Mouse (Mus musculus) limb, embryonic 13.5 days (tissue): Measurements from ENCODE around the gene Fcer2a. TPM values are rescaled to one million over a fixed set of nuclear protein-coding genes. Genes with fewer than 3 reads are reported as not detected.

Experiments used
- ATAC-seq: fragments of 200-750 bp; cut with Nextera tagmentation; 2 replicates; pipeline ENCODE4 v1.8.0; 2017; ENCODE audit warnings: low read depth, moderate number of reproducible peaks, moderate TSS enrichment; ENCODE audit not compliant: low FRiP score
- H3K27ac ChIP-seq: fragments of 300-500 bp; sonication (generic); 2 replicates; pipeline ENCODE4 v1.5.1; 2015; ENCODE audit warnings: inconsistent platforms, mild to moderate bottlenecking, moderate library complexity
- H3K27me3 ChIP-seq: fragments of 300-500 bp; sonication (generic); 2 replicates; pipeline ENCODE4 v1.6.1; 2015; ENCODE audit warnings: mild to moderate bottlenecking, inconsistent platforms
- H3K36me3 ChIP-seq: fragments of 300-500 bp; sonication (generic); 2 replicates; pipeline ENCODE4 v1.6.1; 2015; ENCODE audit warnings: inconsistent platforms, mild to moderate bottlenecking, moderate library complexity
- H3K4me1 ChIP-seq: fragments of 300-500 bp; sonication (generic); 2 replicates; pipeline ENCODE4 v1.6.1; 2015; ENCODE audit warnings: inconsistent platforms
- H3K4me2 ChIP-seq: fragments of 300-500 bp; sonication (generic); replicated peaks from 2 replicates; pipeline ENCODE4 v1.6.1; 2015; ENCODE audit warnings: inconsistent platforms, mild to moderate bottlenecking, moderate library complexity
- H3K4me3 ChIP-seq: fragments of 300-500 bp; sonication (generic); 2 replicates; pipeline ENCODE4 v1.5.1; 2015; ENCODE audit warnings: moderate library complexity, mild to moderate bottlenecking, inconsistent platforms
- H3K9ac ChIP-seq: fragments of 300-500 bp; sonication (generic); 2 replicates; pipeline ENCODE4 v1.6.1; 2015; ENCODE audit warnings: mild to moderate bottlenecking, inconsistent platforms
- H3K9me3 ChIP-seq: fragments of 300-500 bp; sonication (generic); 2 replicates; pipeline ENCODE4 v1.6.1; 2016; ENCODE audit warnings: inconsistent platforms
- WGBS: fragments of 180-500 bp; shearing (Covaris S2); methylation state at CpG from one replicate; pipeline ENCODE4 v1.1.7; 2015; 5-methylcytosine and 5-hydroxymethylcytosine counted together
- polyA plus RNA-seq: library from polyadenylated mRNA; unstranded; fragments of >200 nt; fragmentation: Nextera tagmentation; extraction: Ambion mirVana; gene quantifications from 2 replicates; pipeline ENCODE4 v1.2.1, GENCODE M21; 2015

The Fcer2a gene
- polyA plus RNA-seq, 1 experiment from 2014 or later, result 0.43 TPM

GRCm38 (mm10) chr8:3690774-3691173 lies 3.2 kb downstream of the Fcer2a start:
- Histone ChIP-seq H3K4me2 (no peak overlapping the region), H3K27me3 (no peaks in the 10 kb centered on the region), H3K9ac (no peak overlapping the region), H3K4me1 (no peaks in the 10 kb centered on the region), H3K27ac (no peak overlapping the region), H3K9me3 (no peaks in the 10 kb centered on the region), H3K36me3 (no peaks in the 10 kb centered on the region), H3K4me3 (no peak overlapping the region)
- no peak for ATAC-seq
- WGBS, result 66% methylated on average over 3 of the region's 3 CpGs

- Histone ChIP-seq H3K4me2 (no peak overlapping the region), H3K4me1 (no peaks in the 10 kb centered on the region), H3K4me3 (no peak overlapping the region), H3K36me3 (peaks cover 7% of the 10 kb centered on the region), H3K9ac (no peak overlapping the region), H3K27me3 (no peaks in the 10 kb centered on the region), H3K9me3 (no peaks in the 10 kb centered on the region), H3K27ac (no peak overlapping the region)
- no peak for ATAC-seq
- 75% methylated on average over 6 of the region's 6 CpGs for WGBS
These were observed 6.4 kb downstream of the Fcer2a start for GRCm38 (mm10) chr8:3687537-3687936.

- ATAC-seq, result no peak
- 75% methylated on average over 5 of the region's 5 CpGs for WGBS
These were observed 8.6 kb downstream of the Fcer2a start for GRCm38 (mm10) chr8:3685422-3685821.

GRCm38 (mm10) chr8:3684530-3684929 lies 9.4 kb downstream of the Fcer2a start:
- ATAC-seq, result no peak
- Histone ChIP-seq H3K27ac (no peak overlapping the region), H3K4me2 (no peak overlapping the region), H3K9ac (no peak overlapping the region), H3K4me3 (no peak overlapping the region), H3K9me3 (no peaks in the 10 kb centered on the region), H3K36me3 (peaks cover 36% of the 10 kb centered on the region), H3K27me3 (no peaks in the 10 kb centered on the region), H3K4me1 (no peaks in the 10 kb centered on the region)

More at GRCm38 (mm10) chr8:3685422-3685821, 8.6 kb downstream of the Fcer2a start:
- no peaks in the 10 kb centered on the region for H3K4me1 ChIP-seq
- H3K4me2 ChIP-seq, result no peak overlapping the region
- no peaks in the 10 kb centered on the region for H3K27me3 ChIP-seq
- H3K9me3 ChIP-seq, result no peaks in the 10 kb centered on the region
- H3K36me3 ChIP-seq, result peaks cover 27% of the 10 kb centered on the region
- H3K4me3 ChIP-seq, result no peak overlapping the region
- no peak overlapping the region for H3K27ac ChIP-seq
- no peak overlapping the region for H3K9ac ChIP-seq

GRCm38 (mm10) chr8:3683408-3684176 lies 10.4 kb downstream of the Fcer2a start:
- H3K4me1 ChIP-seq, result no peaks in the 10 kb centered on the region
- H3K9me3 ChIP-seq, result no peaks in the 10 kb centered on the region
- WGBS, result 66% methylated on average over 6 of the region's 6 CpGs
- H3K27ac ChIP-seq, result no peak overlapping the region
- H3K36me3 ChIP-seq, result peaks cover 45% of the 10 kb centered on the region
- no peak overlapping the region for H3K4me2 ChIP-seq
- no peak for ATAC-seq
- H3K9ac ChIP-seq, result no peak overlapping the region
- no peaks in the 10 kb centered on the region for H3K27me3 ChIP-seq
- no peak overlapping the region for H3K4me3 ChIP-seq

GRCm38 (mm10) chr8:3682435-3682834 lies 11.5 kb downstream of the Fcer2a start:
- Histone ChIP-seq H3K4me2 (no peak overlapping the region), H3K27ac (no peak overlapping the region), H3K36me3 (peaks cover 47% of the 10 kb centered on the region), H3K27me3 (no peaks in the 10 kb centered on the region), H3K4me1 (peaks cover 8% of the 10 kb centered on the region), H3K9me3 (no peaks in the 10 kb centered on the region), H3K4me3 (no peak overlapping the region), H3K9ac (no peak overlapping the region)
- no peak for ATAC-seq
- 90% methylated on average over 5 of the region's 5 CpGs for WGBS

GRCm38 (mm10) chr8:3679656-3680055 lies 14.3 kb downstream of the Fcer2a start:
- no peak overlapping the region for H3K4me2 ChIP-seq
- H3K36me3 ChIP-seq, result peaks cover 47% of the 10 kb centered on the region
- no peak overlapping the region for H3K9ac ChIP-seq
- no peaks in the 10 kb centered on the region for H3K27me3 ChIP-seq
- H3K4me3 ChIP-seq, result no peak overlapping the region
- WGBS, result 91% methylated on average over 5 of the region's 5 CpGs
- no peaks in the 10 kb centered on the region for H3K9me3 ChIP-seq
- H3K4me1 ChIP-seq, result peaks cover 16% of the 10 kb centered on the region
- no peak for ATAC-seq
- H3K27ac ChIP-seq, result no peak overlapping the region

GRCm38 (mm10) chr8:3679236-3679635 lies 14.7 kb downstream of the Fcer2a start:
- H3K4me3 ChIP-seq, result no peak overlapping the region

GRCm38 (mm10) chr8:3678831-3679230 lies 15.1 kb downstream of the Fcer2a start:
- Histone ChIP-seq H3K9me3 (no peaks in the 10 kb centered on the region), H3K4me2 (no peak overlapping the region), H3K27me3 (no peaks in the 10 kb centered on the region), H3K4me3 (no peak overlapping the region), H3K9ac (no peak overlapping the region), H3K27ac (no peak overlapping the region), H3K4me1 (peaks cover 16% of the 10 kb centered on the region), H3K36me3 (peaks cover 47% of the 10 kb centered on the region)
- 97% methylated on average over 23 of the region's 23 CpGs for WGBS
- no peak for ATAC-seq

More at GRCm38 (mm10) chr8:3679236-3679635, 14.7 kb downstream of the Fcer2a start:
- no peak overlapping the region for H3K27ac ChIP-seq
- H3K27me3 ChIP-seq, result no peaks in the 10 kb centered on the region
- ATAC-seq, result no peak
- H3K4me2 ChIP-seq, result no peak overlapping the region
- H3K9ac ChIP-seq, result no peak overlapping the region
- H3K9me3 ChIP-seq, result no peaks in the 10 kb centered on the region
- WGBS, result 95% methylated on average over 23 of the region's 23 CpGs
- H3K36me3 ChIP-seq, result peaks cover 47% of the 10 kb centered on the region
- H3K4me1 ChIP-seq, result peaks cover 16% of the 10 kb centered on the region

GRCm38 (mm10) chr8:3676993-3677579 lies 16.9 kb downstream of the Fcer2a start:
- no peak for ATAC-seq
- no peaks in the 10 kb centered on the region for H3K9me3 ChIP-seq
- peaks cover 22% of the 10 kb centered on the region for H3K4me1 ChIP-seq
- peak overlapping the region; percentile 96 for H3K9ac ChIP-seq
- H3K36me3 ChIP-seq, result peaks cover 36% of the 10 kb centered on the region
- peak overlapping the region; percentile 93 for H3K4me3 ChIP-seq
- H3K4me2 ChIP-seq, result peak overlapping the region; percentile 91
- H3K27me3 ChIP-seq, result no peaks in the 10 kb centered on the region
- WGBS, result 8% methylated on average over 15 of the region's 15 CpGs
- peak overlapping the region; percentile 87 for H3K27ac ChIP-seq

- Histone ChIP-seq H3K36me3 (peaks cover 29% of the 10 kb centered on the region), H3K4me1 (peaks cover 22% of the 10 kb centered on the region), H3K9ac (peak within 1 kb of the TSS; percentile 96), H3K9me3 (no peaks in the 10 kb centered on the region), H3K27me3 (no peaks in the 10 kb centered on the region), H3K27ac (peak within 1 kb of the TSS; percentile 87), H3K4me2 (peak within 1 kb of the TSS; percentile 91), H3K4me3 (peak within 1 kb of the TSS; percentile 93)
- WGBS, result under 1% methylated on average over 61 of the region's 61 CpGs
- ATAC-seq, result peak; percentile 88
These were observed 17.6 kb downstream of the Fcer2a start, which contains the start of gene Trappc5 for GRCm38 (mm10) chr8:3676131-3676992. Gene Trappc5, plus strand, starts transcription at chr8:3676299.

GRCm38 (mm10) chr8:3674671-3675070 lies 19.3 kb downstream of the Fcer2a start:
- peaks cover 12% of the 10 kb centered on the region for H3K36me3 ChIP-seq
- peaks cover 22% of the 10 kb centered on the region for H3K4me1 ChIP-seq
- no peak overlapping the region for H3K27ac ChIP-seq
- no peaks in the 10 kb centered on the region for H3K27me3 ChIP-seq
- 49% methylated on average over 3 of the region's 3 CpGs for WGBS
- H3K4me2 ChIP-seq, result no peak overlapping the region
- H3K9me3 ChIP-seq, result no peaks in the 10 kb centered on the region
- H3K9ac ChIP-seq, result no peak overlapping the region
- no peak overlapping the region for H3K4me3 ChIP-seq
- ATAC-seq, result no peak
